Mouse (Mus musculus): ENCODE data around the gene Rassf6. TPM values are rescaled to one million over a fixed set of nuclear protein-coding genes. Genes with fewer than 3 reads are reported as not detected.
"Not testable (repeated sequence)": the region's sequence is repeated elsewhere in the genome, so short reads cannot be mapped to it uniquely, and the experiment has no call there.

The Rassf6 gene
- polyA plus RNA-seq, 1 experiment from 2014 or later = 0.51 TPM

- ATAC-seq (replicated peaks; ENCODE audit: low FRiP score) = no peak
- Histone ChIP-seq H3K4me1 (replicated peaks; ENCODE audit: control insufficient read depth, insufficient read depth, low read length) (no peaks in the 10 kb centered on the region), H3K27ac (ENCODE audit: low read depth, low read length) (no peak overlapping the region), H3K4me2 (ENCODE audit: low read depth, low read length, severe bottlenecking) (no peak overlapping the region), H3K27me3 (ENCODE audit: control insufficient read depth, insufficient read depth, low read length) (no peaks in the 10 kb centered on the region), H3K9me3 (ENCODE audit: control insufficient read depth, low read length) (no peaks in the 10 kb centered on the region), H3K36me3 (ENCODE audit: control insufficient read depth, insufficient read depth, low read length) (no peaks in the 10 kb centered on the region), H3K4me3 (ENCODE audit: low read depth, low read length) (no peak overlapping the region), H3K9ac (ENCODE audit: low read length) (no peak overlapping the region)
- no peak for DNase-seq (ENCODE audit: low spot score)
- WGBS = 93% methylated on average over 3 of the region's 3 CpGs
These were observed 22.6 kb downstream of the Rassf6 start for GRCm38 (mm10) chr5:90617859-90618258.

GRCm38 (mm10) chr5:90612751-90613150 is 27.7 kb downstream of the Rassf6 start:
- H3K27me3 ChIP-seq (ENCODE audit: control insufficient read depth, insufficient read depth, low read length); H3K27ac ChIP-seq (ENCODE audit: low read depth, low read length); H3K4me2 ChIP-seq (ENCODE audit: low read depth, low read length, severe bottlenecking); DNase-seq (ENCODE audit: low spot score); H3K9me3 ChIP-seq (ENCODE audit: control insufficient read depth, low read length); H3K36me3 ChIP-seq (ENCODE audit: control insufficient read depth, insufficient read depth, low read length); ATAC-seq (replicated peaks; ENCODE audit: low FRiP score); H3K9ac ChIP-seq (ENCODE audit: low read length); H3K4me1 ChIP-seq (replicated peaks; ENCODE audit: control insufficient read depth, insufficient read depth, low read length); H3K4me3 ChIP-seq (ENCODE audit: low read depth, low read length): not testable (repeated sequence)
- WGBS = 75% methylated on average over 1 of the region's 1 CpGs

- H3K27me3 ChIP-seq (ENCODE audit: control insufficient read depth, insufficient read depth, low read length) = no peaks in the 10 kb centered on the region
- DNase-seq (ENCODE audit: low spot score) (no peak), ATAC-seq (replicated peaks; ENCODE audit: low FRiP score) (no peak)
- WGBS = 81% methylated on average over 6 of the region's 6 CpGs
- H3K9me3 ChIP-seq (ENCODE audit: control insufficient read depth, low read length) = no peaks in the 10 kb centered on the region
- H3K36me3 ChIP-seq (ENCODE audit: control insufficient read depth, insufficient read depth, low read length) = no peaks in the 10 kb centered on the region
- no peaks in the 10 kb centered on the region for H3K4me1 ChIP-seq (replicated peaks; ENCODE audit: control insufficient read depth, insufficient read depth, low read length)
- H3K27ac ChIP-seq (ENCODE audit: low read depth, low read length) = no peak overlapping the region
- no peak overlapping the region for H3K4me2 ChIP-seq (ENCODE audit: low read depth, low read length, severe bottlenecking)
- H3K9ac ChIP-seq (ENCODE audit: low read length) = no peak overlapping the region
- H3K4me3 ChIP-seq (ENCODE audit: low read depth, low read length) = no peak overlapping the region
These were observed 28.4 kb downstream of the Rassf6 start for GRCm38 (mm10) chr5:90611996-90612611.

- H3K27me3 ChIP-seq (ENCODE audit: control insufficient read depth, insufficient read depth, low read length) = no peaks in the 10 kb centered on the region
- no peaks in the 10 kb centered on the region for H3K4me1 ChIP-seq (replicated peaks; ENCODE audit: control insufficient read depth, insufficient read depth, low read length)
- H3K4me3 ChIP-seq (ENCODE audit: low read depth, low read length) = no peak overlapping the region
- no peak overlapping the region for H3K27ac ChIP-seq (ENCODE audit: low read depth, low read length)
- no peaks in the 10 kb centered on the region for H3K9me3 ChIP-seq (ENCODE audit: control insufficient read depth, low read length)
- H3K36me3 ChIP-seq (ENCODE audit: control insufficient read depth, insufficient read depth, low read length) = no peaks in the 10 kb centered on the region
- no peak overlapping the region for H3K4me2 ChIP-seq (ENCODE audit: low read depth, low read length, severe bottlenecking)
- no peak for ATAC-seq (replicated peaks; ENCODE audit: low FRiP score)
- no peak overlapping the region for H3K9ac ChIP-seq (ENCODE audit: low read length)
- DNase-seq (ENCODE audit: low spot score) = no peak
- WGBS = 96% methylated on average over 3 of the region's 3 CpGs
These were observed 29.1 kb downstream of the Rassf6 start for GRCm38 (mm10) chr5:90611388-90611787.

- Histone ChIP-seq H3K27ac (ENCODE audit: low read depth, low read length) (no peak overlapping the region), H3K9me3 (ENCODE audit: control insufficient read depth, low read length) (no peaks in the 10 kb centered on the region), H3K4me1 (replicated peaks; ENCODE audit: control insufficient read depth, insufficient read depth, low read length) (no peaks in the 10 kb centered on the region), H3K4me2 (ENCODE audit: low read depth, low read length, severe bottlenecking) (no peak overlapping the region), H3K27me3 (ENCODE audit: control insufficient read depth, insufficient read depth, low read length) (no peaks in the 10 kb centered on the region), H3K9ac (ENCODE audit: low read length) (no peak overlapping the region), H3K4me3 (ENCODE audit: low read depth, low read length) (no peak overlapping the region), H3K36me3 (ENCODE audit: control insufficient read depth, insufficient read depth, low read length) (no peaks in the 10 kb centered on the region)
- DNase-seq (ENCODE audit: low spot score) = no peak
- ATAC-seq (replicated peaks; ENCODE audit: low FRiP score) = no peak
- WGBS = 87% methylated on average over 11 of the region's 11 CpGs
These were observed 31.6 kb downstream of the Rassf6 start for GRCm38 (mm10) chr5:90608906-90609305.

- no peak overlapping the region for H3K4me2 ChIP-seq (ENCODE audit: low read depth, low read length, severe bottlenecking)
- no peak for ATAC-seq (replicated peaks; ENCODE audit: low FRiP score)
- no peak for DNase-seq (ENCODE audit: low spot score)
- WGBS = 83% methylated on average over 13 of the region's 13 CpGs
- no peak overlapping the region for H3K27ac ChIP-seq (ENCODE audit: low read depth, low read length)
- no peaks in the 10 kb centered on the region for H3K4me1 ChIP-seq (replicated peaks; ENCODE audit: control insufficient read depth, insufficient read depth, low read length)
- H3K27me3 ChIP-seq (ENCODE audit: control insufficient read depth, insufficient read depth, low read length) = no peaks in the 10 kb centered on the region
- H3K36me3 ChIP-seq (ENCODE audit: control insufficient read depth, insufficient read depth, low read length) = no peaks in the 10 kb centered on the region
- H3K9ac ChIP-seq (ENCODE audit: low read length) = no peak overlapping the region
- H3K9me3 ChIP-seq (ENCODE audit: control insufficient read depth, low read length) = no peaks in the 10 kb centered on the region
- no peak overlapping the region for H3K4me3 ChIP-seq (ENCODE audit: low read depth, low read length)
These were observed 37.0 kb downstream of the Rassf6 start for GRCm38 (mm10) chr5:90603407-90603923.

- Histone ChIP-seq H3K9ac (ENCODE audit: low read length) (no peak overlapping the region), H3K4me3 (ENCODE audit: low read depth, low read length) (no peak overlapping the region), H3K36me3 (ENCODE audit: control insufficient read depth, insufficient read depth, low read length) (no peaks in the 10 kb centered on the region), H3K9me3 (ENCODE audit: control insufficient read depth, low read length) (no peaks in the 10 kb centered on the region), H3K4me1 (replicated peaks; ENCODE audit: control insufficient read depth, insufficient read depth, low read length) (no peaks in the 10 kb centered on the region), H3K4me2 (ENCODE audit: low read depth, low read length, severe bottlenecking) (no peak overlapping the region), H3K27ac (ENCODE audit: low read depth, low read length) (no peak overlapping the region), H3K27me3 (ENCODE audit: control insufficient read depth, insufficient read depth, low read length) (no peaks in the 10 kb centered on the region)
- WGBS = 29% methylated on average over 6 of the region's 6 CpGs
- peak; percentile 62 for DNase-seq (ENCODE audit: low spot score)
- ATAC-seq (replicated peaks; ENCODE audit: low FRiP score) = peak; percentile 39; the same call in 1 of the 2 replicates
These were observed 39.0 kb downstream of the Rassf6 start for GRCm38 (mm10) chr5:90601469-90601868.

GRCm38 (mm10) chr5:90596155-90596554 is 44.3 kb downstream of the Rassf6 start:
- Histone ChIP-seq H3K9ac (ENCODE audit: low read length) (no peak overlapping the region), H3K27me3 (ENCODE audit: control insufficient read depth, insufficient read depth, low read length) (no peaks in the 10 kb centered on the region), H3K27ac (ENCODE audit: low read depth, low read length) (no peak overlapping the region), H3K4me1 (replicated peaks; ENCODE audit: control insufficient read depth, insufficient read depth, low read length) (no peaks in the 10 kb centered on the region), H3K4me2 (ENCODE audit: low read depth, low read length, severe bottlenecking) (no peak overlapping the region), H3K9me3 (ENCODE audit: control insufficient read depth, low read length) (no peaks in the 10 kb centered on the region), H3K36me3 (ENCODE audit: control insufficient read depth, insufficient read depth, low read length) (no peaks in the 10 kb centered on the region), H3K4me3 (ENCODE audit: low read depth, low read length) (no peak overlapping the region)
- WGBS = 86% methylated on average over 6 of the region's 6 CpGs
- DNase-seq (ENCODE audit: low spot score) (no peak), ATAC-seq (replicated peaks; ENCODE audit: low FRiP score) (no peak)

- 90% methylated on average over 13 of the region's 13 CpGs for WGBS
- Histone ChIP-seq H3K27ac (ENCODE audit: low read depth, low read length) (no peak overlapping the region), H3K27me3 (ENCODE audit: control insufficient read depth, insufficient read depth, low read length) (no peaks in the 10 kb centered on the region), H3K4me2 (ENCODE audit: low read depth, low read length, severe bottlenecking) (no peak overlapping the region), H3K9ac (ENCODE audit: low read length) (no peak overlapping the region), H3K36me3 (ENCODE audit: control insufficient read depth, insufficient read depth, low read length) (no peaks in the 10 kb centered on the region), H3K4me3 (ENCODE audit: low read depth, low read length) (no peak overlapping the region), H3K9me3 (ENCODE audit: control insufficient read depth, low read length) (no peaks in the 10 kb centered on the region), H3K4me1 (replicated peaks; ENCODE audit: control insufficient read depth, insufficient read depth, low read length) (no peaks in the 10 kb centered on the region)
- DNase-seq (ENCODE audit: low spot score) (no peak), ATAC-seq (replicated peaks; ENCODE audit: low FRiP score) (no peak)
These were observed 45.5 kb downstream of the Rassf6 start for GRCm38 (mm10) chr5:90594945-90595344.

Measured in forebrain, embryonic 11.5 days (tissue).